ENCODE assay signal across 10 mouse cellular contexts in the genomic region with DNA sequence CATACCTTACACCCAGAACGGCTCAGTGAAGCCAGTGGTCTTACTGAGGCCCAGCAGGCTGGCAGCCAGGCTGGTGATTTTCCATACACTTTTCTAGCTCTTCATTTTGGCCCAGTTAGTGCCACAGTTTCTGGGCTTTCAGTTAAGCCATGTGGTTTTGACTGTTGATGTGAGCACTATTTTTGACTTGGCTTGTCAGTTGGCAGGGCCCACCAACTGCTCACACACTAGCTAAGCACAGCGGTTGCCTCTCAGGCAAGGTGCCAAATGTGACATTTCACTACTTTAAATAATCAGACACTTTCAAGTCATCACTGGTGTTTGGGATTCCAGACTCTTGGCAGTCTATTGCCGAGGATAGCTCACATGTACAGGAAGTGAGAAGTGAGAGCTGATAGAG.
DNase-seq lines count a peak whose midpoint lies in the region; ATAC-seq lines count a peak whose summit lies in the region.
"Had no signal": no experiment of that assay in that cellular context is flagged by ENCODE, and none has a peak within 500 bp of the region (broad histone marks: within the 10 kb centered on the region; RNA-seq: fewer than 3 reads in every experiment).

No protein-coding gene starts in this region.

- 45% methylated on average over 3 of the region's 3 CpGs for WGBS in hindbrain, embryonic 16.5 days
- WGBS in hindbrain, embryonic 10.5 days, result 83% methylated on average over 3 of the region's 3 CpGs
- WGBS in forebrain, embryonic 16.5 days, result 40% methylated on average over 3 of the region's 3 CpGs
- WGBS in midbrain, embryonic 10.5 days, result 84% methylated on average over 3 of the region's 3 CpGs

- no peak overlapping the region for H3K9ac ChIP-seq in hindbrain, embryonic 16.5 days (ENCODE audit: low read depth, low read length)
- no peak overlapping the region for H3K9ac ChIP-seq in forebrain, embryonic 16.5 days (replicated peaks; ENCODE audit: low read depth, low read length)
- H3K9ac ChIP-seq: limb, embryonic 12.5 days had no signal

- H3K27ac ChIP-seq in hindbrain, embryonic 16.5 days (ENCODE audit: low read depth, low read length), result no peak overlapping the region
- no peak overlapping the region for H3K27ac ChIP-seq in hindbrain, embryonic 10.5 days
- H3K27ac ChIP-seq in forebrain, embryonic 16.5 days (ENCODE audit: low read length), result no peak overlapping the region
- no peak overlapping the region for H3K27ac ChIP-seq in midbrain, embryonic 10.5 days (replicated peaks)
- H3K27ac ChIP-seq: limb, embryonic 12.5 days had no signal

- H3K4me3 ChIP-seq in hindbrain, embryonic 16.5 days (ENCODE audit: low read length), result no peak overlapping the region
- no peak overlapping the region for H3K4me3 ChIP-seq in hindbrain, embryonic 10.5 days
- no peak overlapping the region for H3K4me3 ChIP-seq in forebrain, embryonic 16.5 days (replicated peaks; ENCODE audit: low read length)
- no peak overlapping the region for H3K4me3 ChIP-seq in midbrain, embryonic 10.5 days
- H3K4me3 ChIP-seq: limb, embryonic 12.5 days had no signal

- no peaks in the 10 kb centered on the region for H3K27me3 ChIP-seq in hindbrain, embryonic 16.5 days (replicated peaks; ENCODE audit: control insufficient read depth, insufficient read depth, low read length)
- no peaks in the 10 kb centered on the region for H3K27me3 ChIP-seq in hindbrain, embryonic 10.5 days (ENCODE audit: insufficient read depth, poor library complexity, severe bottlenecking)
- H3K27me3 ChIP-seq in forebrain, embryonic 16.5 days (replicated peaks; ENCODE audit: control insufficient read depth, insufficient read depth, low read length), result no peaks in the 10 kb centered on the region
- H3K27me3 ChIP-seq in midbrain, embryonic 10.5 days (ENCODE audit: low read depth, poor library complexity, severe bottlenecking), result no peaks in the 10 kb centered on the region
- H3K27me3 ChIP-seq: CH12.LX; limb, embryonic 12.5 days had no signal

- no peaks in the 10 kb centered on the region for H3K36me3 ChIP-seq in hindbrain, embryonic 16.5 days (ENCODE audit: control insufficient read depth, insufficient read depth, low read length)
- no peaks in the 10 kb centered on the region for H3K36me3 ChIP-seq in hindbrain, embryonic 10.5 days
- no peaks in the 10 kb centered on the region for H3K36me3 ChIP-seq in forebrain, embryonic 16.5 days (ENCODE audit: control insufficient read depth, insufficient read depth)
- H3K36me3 ChIP-seq in midbrain, embryonic 10.5 days, result no peaks in the 10 kb centered on the region
- H3K36me3 ChIP-seq: limb, embryonic 12.5 days had no signal

- DNase-seq in hindbrain, embryonic 10.5 days (ENCODE audit: low spot score), result no peak
- DNase-seq in layer of hippocampus, adult 11-12 months (ENCODE audit: low spot score), result peak; percentile 61
- DNase-seq in c-Kit-positive CD71-positive TER-119-positive erythroid progenitor cells, embryonic 14.5 days (ENCODE audit: low spot score), result no peak
- DNase-seq in embryo, embryonic 9.5 days (ENCODE audit: extremely low spot score), result no peak
- no peak for DNase-seq in midbrain, embryonic 10.5 days (ENCODE audit: low spot score)

- no peak overlapping the region for H3K4me2 ChIP-seq in hindbrain, embryonic 16.5 days (ENCODE audit: low read length)
- no peak overlapping the region for H3K4me2 ChIP-seq in forebrain, embryonic 16.5 days (ENCODE audit: low read length)
- H3K4me2 ChIP-seq: limb, embryonic 12.5 days had no signal

- H3K4me1 ChIP-seq in hindbrain, embryonic 16.5 days (ENCODE audit: control insufficient read depth, insufficient read depth, low read depth, low read length), result no peaks in the 10 kb centered on the region; the same call in 1 of the 2 replicates
- no peaks in the 10 kb centered on the region for H3K4me1 ChIP-seq in hindbrain, embryonic 10.5 days (replicated peaks)
- H3K4me1 ChIP-seq in forebrain, embryonic 16.5 days (replicated peaks; ENCODE audit: control insufficient read depth, insufficient read depth, low read length), result 0 out of 2 replicates have a peak, but pooled peaks cover 2% of the 10 kb centered on the region
- H3K4me1 ChIP-seq in midbrain, embryonic 10.5 days, result no peaks in the 10 kb centered on the region
- H3K4me1 ChIP-seq: limb, embryonic 12.5 days had no signal

- H3K9me3 ChIP-seq in hindbrain, embryonic 16.5 days (ENCODE audit: control insufficient read depth, low read length), result no peaks in the 10 kb centered on the region
- H3K9me3 ChIP-seq in hindbrain, embryonic 10.5 days, result no peaks in the 10 kb centered on the region
- H3K9me3 ChIP-seq in forebrain, embryonic 16.5 days (ENCODE audit: control insufficient read depth, low read length), result no peaks in the 10 kb centered on the region
- H3K9me3 ChIP-seq in midbrain, embryonic 10.5 days (replicated peaks), result no peaks in the 10 kb centered on the region
- H3K9me3 ChIP-seq: limb, embryonic 12.5 days had no signal

- peak; percentile 63 for ATAC-seq in hindbrain, embryonic 16.5 days
- ATAC-seq in forebrain, embryonic 16.5 days, result peak; percentile 94
- peak; percentile 91 for ATAC-seq in megakaryocyte progenitor cell, adult 5-6 weeks (replicated peaks; ENCODE audit: poor library complexity)
